10 mouse cellular contexts compared by ENCODE assay signal in the genomic region with DNA sequence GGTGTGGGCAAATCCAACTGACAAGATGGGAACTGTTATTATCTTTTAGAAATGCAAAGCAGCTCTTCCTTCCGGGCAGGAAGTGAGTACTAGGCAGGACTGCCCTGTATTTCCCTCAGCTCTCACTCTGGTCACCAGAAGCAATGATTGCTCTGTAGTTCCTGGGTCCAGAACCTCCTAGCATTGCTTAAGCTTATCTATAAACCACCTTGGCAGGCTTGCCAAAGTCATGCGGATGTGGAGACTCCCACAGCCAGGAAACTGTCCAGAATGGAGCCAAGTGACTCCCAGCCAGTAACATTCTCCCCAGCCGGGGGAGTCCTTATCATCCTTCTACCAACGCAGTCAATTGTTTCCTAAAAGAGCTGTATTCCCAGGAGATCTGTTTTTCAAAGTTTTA. TPM values are rescaled to one million over a fixed set of nuclear protein-coding genes. Genes with fewer than 3 reads are reported as not detected.
DNase-seq lines count a peak whose midpoint lies in the region; ATAC-seq and TF ChIP-seq lines count a peak whose summit lies in the region.
"Had no signal": no experiment of that assay in that cellular context is flagged by ENCODE, and none has a peak within 500 bp of the region (broad histone marks: within the 10 kb centered on the region; RNA-seq: fewer than 3 reads in every experiment).

No protein-coding gene starts in this region.

- WGBS in intestine, embryonic 15.5 days: 46% methylated on average over 4 of the region's 4 CpGs
- 35% methylated on average over 4 of the region's 4 CpGs for WGBS in lung, embryonic 14.5 days

- TF ChIP-seq CTCF in lung, embryonic 14.5 days (IDR thresholded peaks at IDR 0.05; ENCODE audit: low read depth): no peak

- peak; percentile 48 for ATAC-seq in intestine, embryonic 15.5 days
- peak; percentile 58; the same call in 1 of the 2 replicates for ATAC-seq in lung, embryonic 14.5 days (ENCODE audit: insufficient read depth)
- ATAC-seq: midbrain, embryonic 15.5 days had no signal

- no peak overlapping the region for H3K4me2 ChIP-seq in intestine, embryonic 15.5 days (replicated peaks)
- no peak overlapping the region for H3K4me2 ChIP-seq in lung, embryonic 14.5 days
- H3K4me2 ChIP-seq: embryonic facial prominence, embryonic 12.5 days; midbrain, embryonic 15.5 days had no signal

- no peaks in the 10 kb centered on the region for H3K4me1 ChIP-seq in intestine, embryonic 15.5 days (replicated peaks)
- no peaks in the 10 kb centered on the region for H3K4me1 ChIP-seq in lung, embryonic 14.5 days (ENCODE audit: insufficient read depth)
- H3K4me1 ChIP-seq: embryonic facial prominence, embryonic 12.5 days; midbrain, embryonic 15.5 days had no signal

- H3K4me3 ChIP-seq in intestine, embryonic 15.5 days (replicated peaks): no peak overlapping the region
- H3K4me3 ChIP-seq in lung, embryonic 14.5 days (ENCODE audit: low read depth, low read length): no peak overlapping the region
- H3K4me3 ChIP-seq: embryonic facial prominence, embryonic 12.5 days; midbrain, embryonic 15.5 days had no signal

- no peaks in the 10 kb centered on the region for H3K36me3 ChIP-seq in intestine, embryonic 15.5 days
- no peaks in the 10 kb centered on the region for H3K36me3 ChIP-seq in lung, embryonic 14.5 days (ENCODE audit: insufficient read depth)
- H3K36me3 ChIP-seq: embryonic facial prominence, embryonic 12.5 days; midbrain, embryonic 15.5 days had no signal

- DNase-seq in 3T3-L1 (ENCODE audit: low read depth, low spot score): peak; percentile 79
- peak; percentile 35 for DNase-seq in adrenal gland, postnatal 14 days
- DNase-seq in lung, embryonic 14.5 days: peak; percentile 62
- no peak for DNase-seq in layer of hippocampus, adult 11-12 months (ENCODE audit: low spot score)
- DNase-seq in cerebellum, adult 9-11 months: no peak
- no peak for DNase-seq in layer of hippocampus, postnatal 14 days (ENCODE audit: low spot score in 2 of 2)
- no peak for DNase-seq in right cerebral cortex, postnatal 4 days

- no peaks in the 10 kb centered on the region for H3K27me3 ChIP-seq in intestine, embryonic 15.5 days (replicated peaks)
- H3K27me3 ChIP-seq in lung, embryonic 14.5 days (ENCODE audit: insufficient read depth, low read length): no peaks in the 10 kb centered on the region
- H3K27me3 ChIP-seq: embryonic facial prominence, embryonic 12.5 days; midbrain, embryonic 15.5 days had no signal

- no peak overlapping the region for H3K9ac ChIP-seq in intestine, embryonic 15.5 days
- H3K9ac ChIP-seq in lung, embryonic 14.5 days: no peak overlapping the region
- H3K9ac ChIP-seq: embryonic facial prominence, embryonic 12.5 days; midbrain, embryonic 15.5 days had no signal

- H3K9me3 ChIP-seq in intestine, embryonic 15.5 days: no peaks in the 10 kb centered on the region
- H3K9me3 ChIP-seq in lung, embryonic 14.5 days (ENCODE audit: low read depth, low read length): no peaks in the 10 kb centered on the region
- H3K9me3 ChIP-seq: embryonic facial prominence, embryonic 12.5 days; midbrain, embryonic 15.5 days had no signal

- H3K27ac ChIP-seq in intestine, embryonic 15.5 days: no peak overlapping the region
- no peak overlapping the region for H3K27ac ChIP-seq in lung, embryonic 14.5 days (ENCODE audit: low read depth)
- H3K27ac ChIP-seq: embryonic facial prominence, embryonic 12.5 days; midbrain, embryonic 15.5 days had no signal

RNA-seq across cellular contexts. Expression of a gene that starts 13.7 kb away (rescaled TPM):
- total RNA-seq in adrenal gland, postnatal 14 days (2021): 0.30 and 0.78 TPM in 2 replicates
- 6.3 and 7.2 TPM in 2 replicates for polyA plus RNA-seq in intestine, embryonic 15.5 days (2015; fragmentation: Nextera tagmentation; extraction: Ambion mirVana)
- 2.5 and 3.0 TPM in 2 replicates for polyA plus RNA-seq in lung, embryonic 14.5 days (2014; fragmentation: Nextera tagmentation; extraction: Ambion mirVana)
- total RNA-seq in layer of hippocampus, postnatal 14 days (2021): under 1 TPM; 0.24 to 0.28 TPM
- polyA plus RNA-seq: embryonic facial prominence, embryonic 12.5 days; midbrain, embryonic 15.5 days had no signal

Comparison
In these comparisons a context has a peak if more than half of its experiments do, and no peak if none do; other contexts are left out.
1. DNase-seq: peak in 3T3-L1 (single experiment), adrenal gland, postnatal 14 days (single experiment) and lung, embryonic 14.5 days (single experiment); none in layer of hippocampus, adult 11-12 months (single experiment), cerebellum, adult 9-11 months (single experiment), layer of hippocampus, postnatal 14 days (0 of 2) and right cerebral cortex, postnatal 4 days (single experiment).